Mouse (Mus musculus) olfactory bulb, adult 2 months (tissue): ENCODE measurements around the gene Igsf9b.

ENCODE experiments used
- CTCF ChIP-seq: fragments of 200-500 bp; IDR thresholded peaks from 2 replicates; pipeline ENCODE4 v1.5.1; 2012; ENCODE audit warnings: low read depth, mild to moderate bottlenecking, low read length, moderate library complexity; ENCODE audit not compliant: insufficient read depth
- POLR2A ChIP-seq: fragments of 200-500 bp; IDR thresholded peaks from 2 replicates; pipeline ENCODE4 v1.6.1; 2012; ENCODE audit warnings: mild to moderate bottlenecking, low read depth, low read length, moderate library complexity; ENCODE audit not compliant: insufficient read depth

GRCm38 (mm10) chr9:27305502-27305901, 6.5 kb downstream of the Igsf9b start:
- TF ChIP-seq CTCF = no peak
- TF ChIP-seq POLR2A = no peak
